Mouse (Mus musculus) embryo, embryonic 10 days (tissue): Measurements from ENCODE around the gene Cdk14.

Experiments used
- DNase-seq: peaks from one replicate; pipeline ENCODE4 v3.0.0-alpha.2; 2015; ENCODE audit warnings: low spot score

The Cdk14 gene

DNA sequence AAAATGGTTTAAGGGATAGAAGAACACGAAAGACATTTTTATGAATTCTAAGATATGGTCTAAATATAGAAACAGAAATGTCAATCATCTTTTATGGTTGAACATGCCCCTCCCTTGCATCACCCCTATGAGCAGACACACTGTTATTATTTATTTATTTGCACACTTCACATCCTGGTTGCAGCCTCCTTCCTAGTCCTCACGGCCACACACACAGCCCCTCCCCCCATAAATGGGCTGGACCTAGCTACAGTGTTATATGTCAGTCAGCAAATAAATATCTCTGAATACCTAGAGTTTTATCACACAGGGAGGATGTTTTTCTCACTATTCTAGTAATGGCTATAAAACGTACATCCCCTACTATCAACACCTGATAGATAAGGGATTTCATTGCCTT, 633.3 kb downstream of the Cdk14 start:
- DNase-seq = no peak

DNA sequence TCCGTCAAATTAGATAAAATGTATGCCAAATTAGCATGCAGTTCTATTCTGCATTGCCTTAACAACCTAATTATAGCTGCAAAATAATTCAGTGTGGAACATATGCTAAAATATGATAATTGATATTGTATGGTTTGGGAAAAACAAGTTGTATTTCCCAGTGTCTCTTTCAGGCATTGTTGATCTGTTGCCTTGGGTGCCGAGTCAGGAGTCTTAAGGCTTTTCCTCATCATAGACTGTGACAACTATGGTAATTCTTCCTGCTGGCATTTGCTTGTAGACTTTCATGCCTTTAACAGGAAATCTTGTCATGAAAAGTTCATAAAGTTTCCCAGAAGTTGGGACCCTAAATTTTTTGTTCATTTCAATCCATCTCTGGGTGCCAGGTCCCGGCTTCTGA, 641.8 kb downstream of the Cdk14 start:
- no peak for DNase-seq

DNA sequence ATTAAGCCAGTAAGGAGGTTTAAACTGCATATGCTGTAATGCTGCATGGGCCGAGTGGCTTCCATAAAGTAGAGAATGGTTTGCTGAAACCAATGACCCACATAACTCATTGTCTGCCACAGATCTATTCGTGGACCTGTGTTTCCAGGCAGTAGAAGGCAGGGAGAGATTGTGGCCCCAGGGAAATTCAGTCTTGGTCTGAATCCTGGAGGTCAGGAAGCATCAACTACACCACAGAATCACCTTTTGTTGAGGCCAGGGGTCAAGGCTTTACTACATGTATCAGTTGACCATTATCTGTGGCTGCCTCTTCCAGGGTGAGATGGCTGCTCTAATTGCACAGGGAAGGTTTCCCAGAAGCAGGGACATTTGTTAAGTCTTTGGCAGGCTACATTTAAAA, 643.6 kb downstream of the Cdk14 start:
- DNase-seq = peak; percentile 53

DNA sequence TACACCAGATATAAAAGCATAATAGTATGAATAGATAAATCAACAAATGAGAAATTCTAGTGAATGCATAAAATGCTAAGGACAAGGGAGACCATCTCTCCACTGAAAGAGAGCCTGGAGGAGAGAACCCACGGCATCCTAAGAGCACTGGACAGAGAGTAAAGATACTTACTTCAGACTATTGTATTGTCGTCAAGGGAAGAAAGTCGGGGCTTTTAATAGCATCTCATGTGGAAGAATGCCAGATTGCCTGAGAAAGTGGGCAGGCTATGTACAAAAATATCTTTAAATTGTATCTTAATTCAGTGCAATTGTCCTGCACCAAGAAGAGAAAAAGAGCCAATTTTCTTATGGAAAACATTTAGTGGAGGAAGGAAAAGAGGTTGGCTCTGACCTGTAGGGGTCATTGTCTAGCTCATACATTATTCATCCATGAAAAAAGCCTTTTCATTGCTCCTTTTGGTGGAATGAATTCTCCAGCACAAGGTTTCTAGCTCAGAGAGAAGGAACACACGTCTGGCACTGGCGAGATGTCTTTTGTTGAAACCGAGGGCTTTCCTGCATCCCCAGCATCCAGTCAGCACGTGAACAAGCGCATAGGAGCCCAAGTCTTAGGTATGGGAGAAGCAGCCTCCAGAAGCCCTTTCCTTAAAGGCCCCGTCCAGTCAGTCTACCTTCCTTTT, 646.9 kb downstream of the Cdk14 start:
- DNase-seq = peak; percentile 34

DNA sequence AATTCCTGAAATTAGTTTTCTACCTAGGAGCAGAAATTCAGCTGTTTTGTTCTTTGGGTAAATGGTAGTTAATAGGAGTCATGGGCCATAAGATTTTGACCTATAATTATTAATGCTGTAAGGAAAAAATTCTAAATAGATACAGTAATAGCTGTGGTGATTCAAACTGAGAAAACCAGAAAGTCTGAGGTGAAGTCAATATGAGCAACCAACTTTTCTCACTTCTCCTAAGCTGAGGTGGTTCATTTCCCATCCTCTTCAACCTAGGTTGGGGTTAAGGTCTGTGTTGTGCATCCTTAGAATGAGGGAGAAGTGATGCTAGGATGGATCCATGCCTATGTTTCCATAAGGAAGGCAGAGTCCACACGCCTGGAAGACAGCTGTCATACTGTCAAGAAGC, 649.5 kb downstream of the Cdk14 start:
- DNase-seq = no peak

DNA sequence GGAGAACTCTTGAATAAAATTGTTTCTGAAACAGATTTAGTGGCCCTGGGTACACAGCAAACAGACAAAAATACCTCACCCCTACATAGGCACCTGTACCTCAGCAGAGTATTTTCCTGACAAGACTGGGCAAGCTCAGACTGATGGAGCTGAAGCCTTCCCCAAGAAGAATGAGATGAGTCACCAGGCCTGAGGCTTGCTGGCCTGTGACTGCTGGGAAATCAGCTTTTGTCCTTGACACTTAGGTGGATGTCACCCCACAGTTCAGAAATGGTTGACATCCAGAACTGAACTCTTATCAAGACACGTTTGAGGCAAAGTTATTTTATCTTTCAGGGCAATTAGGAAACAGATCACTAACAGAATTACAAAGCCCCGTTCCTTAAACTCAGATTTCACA, 652.2 kb downstream of the Cdk14 start:
- DNase-seq = no peak

DNA sequence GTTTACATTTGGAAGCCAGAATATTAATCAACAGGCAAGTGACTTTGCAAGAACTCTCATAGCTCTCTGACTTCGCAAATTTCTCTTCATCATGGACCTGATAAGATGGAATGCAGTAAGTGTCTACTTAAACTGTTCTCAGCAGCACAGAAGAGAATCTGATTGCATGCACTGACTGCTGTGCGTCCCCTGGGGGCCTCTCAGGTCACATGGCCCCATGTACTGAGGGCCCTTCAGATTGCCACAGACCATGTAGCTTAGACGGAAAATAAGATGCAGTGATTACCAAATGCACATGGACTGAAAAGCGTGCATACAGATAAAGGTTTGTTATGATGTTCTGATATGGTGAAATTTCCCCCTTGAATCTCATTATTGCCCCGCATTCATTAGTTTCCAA, 653.4 kb downstream of the Cdk14 start:
- DNase-seq = no peak

DNA sequence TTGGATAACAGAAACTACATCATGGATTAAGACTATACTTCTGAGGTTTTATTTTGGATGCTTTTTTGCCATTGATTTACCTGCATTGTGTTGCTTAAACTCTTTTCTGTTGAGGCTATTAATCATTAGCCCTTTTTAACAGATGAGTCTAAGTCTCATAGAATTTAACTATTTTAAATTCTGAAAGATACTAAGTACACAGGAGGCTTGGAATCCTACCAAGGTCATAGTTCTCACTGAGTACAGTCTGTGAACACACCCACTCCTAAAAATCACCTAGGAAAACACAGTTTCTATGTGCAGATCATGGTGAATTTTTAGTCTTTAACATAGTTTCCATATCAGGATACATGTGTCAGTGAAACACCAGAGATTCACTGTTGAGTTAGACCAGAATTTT, 658.2 kb downstream of the Cdk14 start:
- DNase-seq = no peak

DNA sequence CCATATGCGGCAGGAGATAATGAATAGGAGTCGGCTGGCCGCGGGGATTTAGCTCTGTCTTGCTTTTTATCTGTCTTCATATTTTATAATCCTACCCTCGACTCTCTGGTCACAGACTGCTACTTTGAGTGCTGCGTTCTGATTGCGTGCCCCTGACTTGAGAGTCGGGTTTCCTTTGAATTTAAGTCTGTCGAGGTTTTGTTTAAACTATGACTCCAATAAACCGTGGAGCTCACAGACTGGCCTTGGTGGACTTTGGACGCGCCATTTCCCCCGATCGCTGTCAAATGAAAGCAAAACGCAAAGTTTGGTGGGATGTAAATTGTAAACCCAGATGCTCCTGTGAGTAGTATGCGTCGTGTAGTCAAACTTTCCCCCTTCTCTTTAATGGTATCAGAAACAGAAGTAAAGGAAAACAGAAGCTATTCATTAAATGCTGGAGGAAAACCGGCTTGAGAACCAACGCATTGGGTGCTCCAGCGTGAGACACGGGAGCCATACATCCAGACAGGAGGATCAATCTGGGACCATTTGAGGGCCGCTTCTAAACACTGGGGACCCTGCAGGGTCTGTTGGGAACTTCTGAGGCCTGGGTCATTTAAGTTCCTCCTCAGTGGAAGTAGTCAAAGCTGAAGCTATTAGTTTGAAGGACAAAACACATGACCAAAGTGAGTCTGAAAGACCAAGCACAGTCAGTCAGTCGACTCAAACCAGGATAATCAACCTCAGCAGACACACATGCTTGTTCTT, 661.6 kb downstream of the Cdk14 start:
- peak; percentile 39 for DNase-seq

DNA sequence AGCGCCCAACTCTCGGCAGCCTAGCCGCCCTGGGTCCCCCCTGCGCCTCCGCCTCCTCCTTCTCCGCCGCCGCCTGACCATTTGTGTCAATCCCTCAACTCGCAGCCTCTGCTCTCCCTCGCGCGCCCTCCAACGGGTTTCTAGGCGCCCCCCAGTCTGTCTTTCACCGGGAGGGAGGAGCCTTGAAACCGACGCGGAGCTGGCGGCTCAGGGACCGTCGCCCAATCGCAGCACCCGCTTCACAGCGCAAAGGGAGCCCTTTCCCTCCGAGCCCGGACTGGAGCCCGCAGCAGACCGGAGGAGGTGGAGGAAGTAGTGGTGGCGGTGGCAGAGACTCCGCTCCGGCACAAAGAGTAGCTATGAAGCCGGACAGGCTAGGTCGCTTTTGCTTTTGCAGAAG, 662.2 kb downstream of the Cdk14 start, which contains the start of gene Fzd1:
Gene Fzd1 (minus strand): TSS at position 134 of the 400 bp plus-strand sequence.
- peak; percentile 98 for DNase-seq

DNA sequence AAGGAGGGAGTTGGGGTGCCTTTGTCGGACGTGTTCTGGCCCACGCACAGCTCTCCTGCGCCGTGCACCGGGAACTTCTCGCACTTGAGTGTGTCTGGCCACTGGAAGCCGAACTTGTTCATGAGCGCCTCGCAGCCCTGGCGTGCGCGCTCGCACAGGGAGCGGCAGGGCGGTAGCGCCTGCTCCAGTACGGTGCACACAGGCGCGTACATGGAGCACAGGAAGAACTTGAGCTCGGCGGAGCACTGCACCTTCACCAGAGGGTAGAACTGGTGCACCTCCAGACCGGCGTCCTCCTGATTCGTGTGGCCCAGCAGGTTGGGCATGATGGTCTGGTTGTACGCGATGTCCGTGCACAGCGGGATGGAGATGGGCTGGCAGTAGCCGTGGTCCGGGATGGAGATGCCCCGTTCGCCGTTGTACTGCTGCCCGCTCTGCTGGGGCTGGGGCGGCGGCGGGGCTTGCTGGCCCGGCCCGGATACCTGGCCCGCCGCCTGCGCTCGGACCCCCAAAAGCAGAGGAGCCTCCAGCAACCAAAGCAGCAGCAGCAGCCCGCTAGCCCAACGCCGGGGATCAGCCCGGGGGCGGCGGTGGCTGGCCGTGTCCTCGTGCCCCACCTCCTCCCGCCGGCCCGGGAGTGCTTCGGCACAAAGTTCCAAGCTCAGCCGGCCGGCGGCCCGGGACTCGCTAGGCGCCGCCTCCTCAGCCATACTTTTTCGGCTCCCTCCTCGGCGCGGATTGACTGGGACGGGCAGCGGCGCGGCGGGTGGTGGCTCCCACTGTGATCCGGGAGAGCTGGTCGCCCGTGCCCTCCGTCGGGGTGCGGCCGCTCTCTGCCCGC, 663.0 kb downstream of the Cdk14 start:
- DNase-seq = peak; percentile 74

DNA sequence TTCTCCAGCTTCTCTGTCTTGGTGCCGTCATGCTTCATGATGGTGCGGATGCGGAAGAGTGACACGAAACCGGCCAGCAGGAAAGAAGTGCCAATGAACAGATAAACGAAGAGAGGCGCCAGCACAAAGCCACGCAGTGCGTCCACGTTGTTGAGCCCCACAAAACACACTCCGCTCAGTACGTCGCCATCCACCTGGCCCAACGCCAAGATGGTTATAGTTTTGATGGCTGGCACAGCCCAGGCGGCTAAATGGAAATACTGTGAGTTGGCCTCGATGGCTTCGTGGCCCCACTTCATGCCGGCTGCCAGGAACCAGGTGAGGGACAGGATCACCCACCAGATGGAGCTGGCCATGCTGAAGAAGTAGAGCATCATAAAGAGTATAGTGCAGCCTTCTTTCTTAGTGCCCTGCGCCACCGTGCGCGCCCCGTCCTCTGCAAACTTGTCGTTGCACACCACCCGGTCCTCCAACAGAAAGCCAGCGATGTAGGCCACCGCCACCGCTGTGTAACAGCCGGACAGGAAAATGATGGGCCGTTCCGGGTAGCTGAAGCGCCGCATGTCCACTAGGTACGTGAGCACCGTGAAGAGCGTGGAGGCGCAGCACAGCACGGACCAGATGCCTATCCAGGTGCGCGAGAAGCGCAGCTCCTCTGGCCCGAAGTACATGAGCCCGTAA, 664.0 kb downstream of the Cdk14 start:
- peak; percentile 62 for DNase-seq

DNA sequence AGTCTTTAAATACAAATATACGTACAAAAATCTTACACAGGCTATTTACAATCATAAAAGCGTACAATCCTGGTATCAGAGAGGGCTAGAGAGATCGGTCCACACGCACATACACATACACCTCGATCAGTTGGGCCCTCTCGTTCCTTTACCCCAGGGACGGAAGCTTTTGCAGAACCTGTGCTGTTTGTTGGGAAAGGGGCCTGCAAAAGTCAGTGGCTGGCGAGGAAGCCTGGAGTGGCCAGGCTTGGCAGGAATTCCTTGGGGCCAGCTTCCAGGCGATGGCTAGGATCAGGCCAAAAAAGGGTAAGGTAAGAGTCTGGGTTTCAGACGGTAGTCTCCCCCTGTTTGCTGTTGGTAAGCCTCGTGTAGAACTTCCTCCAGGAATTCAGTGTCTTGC, 664.8 kb downstream of the Cdk14 start:
- DNase-seq = no peak

DNA sequence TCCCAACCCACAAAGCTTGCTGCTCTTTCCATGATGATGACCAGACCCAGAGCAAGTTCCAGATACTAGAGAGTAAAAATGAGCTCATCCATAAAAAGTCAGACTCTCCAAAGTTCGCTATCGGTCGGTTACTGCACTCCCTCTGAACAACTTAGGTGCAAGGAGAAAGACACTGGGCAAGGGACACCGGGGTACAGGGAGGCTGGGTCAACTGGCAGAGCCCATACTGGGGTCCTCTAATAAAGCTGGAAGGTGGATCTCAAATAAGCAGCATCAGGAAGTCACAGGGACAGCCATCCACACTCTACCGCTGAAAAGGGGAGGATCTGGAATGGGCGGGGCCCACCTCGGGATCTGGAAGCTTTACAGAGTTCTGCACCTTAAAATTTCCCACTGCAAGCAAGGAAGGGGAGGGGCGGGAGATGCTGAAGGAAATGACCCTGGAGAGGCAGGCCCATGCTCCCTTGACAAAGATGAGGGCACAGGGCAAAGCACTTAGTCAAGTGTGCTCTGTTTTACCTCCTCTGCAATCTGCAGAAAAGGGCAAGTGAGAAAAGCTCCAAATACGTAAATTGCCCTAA, 665.3 kb downstream of the Cdk14 start:
- peak; percentile 45 for DNase-seq
